Comparison of ENCODE assay signal across 22 mouse cellular contexts in the genomic region with DNA sequence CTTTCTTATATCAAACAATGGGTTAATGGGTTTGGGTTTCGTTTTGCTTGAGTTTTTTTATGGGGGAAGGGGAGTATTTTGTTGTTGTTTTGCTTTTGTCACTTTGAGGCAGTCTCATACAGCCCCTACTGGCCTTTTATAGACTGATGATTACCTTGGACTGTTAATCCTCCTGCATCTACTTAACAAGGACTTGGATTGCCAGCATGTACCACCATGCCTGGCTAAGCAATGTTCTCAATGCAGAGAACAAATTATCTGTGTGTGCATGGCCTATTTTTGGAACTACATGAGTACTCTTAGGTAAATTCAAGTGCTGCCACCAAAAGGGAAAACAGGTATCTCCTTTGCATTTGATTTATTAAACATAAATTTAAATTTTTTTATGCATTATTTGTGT.
"Had no signal": no experiment of that assay in that cellular context is flagged by ENCODE, and none has a peak within 500 bp of the region (broad histone marks: within the 10 kb centered on the region; RNA-seq: fewer than 3 reads in every experiment).

No protein-coding gene starts in this region.

- H3K9ac ChIP-seq: limb, embryonic 12.5 days; limb, embryonic 15.5 days; liver, embryonic 14.5 days; liver, postnatal 0 days; lung, embryonic 14.5 days; midbrain, embryonic 12.5 days; midbrain, embryonic 15.5 days; neural tube, embryonic 12.5 days; neural tube, embryonic 15.5 days had no signal

- H3K27ac ChIP-seq: limb, embryonic 12.5 days; limb, embryonic 15.5 days; liver, embryonic 14.5 days; macrophage; midbrain, embryonic 12.5 days; midbrain, embryonic 15.5 days; neural tube, embryonic 12.5 days; neural tube, embryonic 15.5 days; stomach, postnatal 0 days had no signal

- H3K27me3 ChIP-seq: limb, embryonic 12.5 days; limb, embryonic 15.5 days; midbrain, embryonic 12.5 days; midbrain, embryonic 15.5 days; neural tube, embryonic 12.5 days; neural tube, embryonic 15.5 days had no signal

- ATAC-seq: liver, postnatal 0 days; lung, postnatal 0 days; midbrain, embryonic 15.5 days had no signal

- H3K4me3 ChIP-seq: limb, embryonic 12.5 days; limb, embryonic 15.5 days; midbrain, embryonic 12.5 days; midbrain, embryonic 15.5 days; neural tube, embryonic 12.5 days; neural tube, embryonic 15.5 days had no signal

- H3K4me1 ChIP-seq: midbrain, embryonic 12.5 days; midbrain, embryonic 15.5 days; neural tube, embryonic 12.5 days; neural tube, embryonic 15.5 days had no signal

- H3K9me3 ChIP-seq: limb, embryonic 15.5 days; midbrain, embryonic 12.5 days; midbrain, embryonic 15.5 days; neural tube, embryonic 12.5 days; neural tube, embryonic 15.5 days had no signal

- DNase-seq: kidney, postnatal 14 days; kidney, postnatal 4 days; left cerebral cortex, postnatal 4 days; liver, postnatal 0 days; lung, embryonic 14.5 days; right cerebral cortex, adult 18-20 months; right cerebral cortex, postnatal 14 days; right cerebral cortex, postnatal 4 days; thymus, adult 2 months; thymus, postnatal 14 days; thymus, postnatal 4 days had no signal

- H3K4me2 ChIP-seq: limb, embryonic 12.5 days; limb, embryonic 15.5 days; liver, embryonic 11.5 days; lung, embryonic 14.5 days; midbrain, embryonic 12.5 days; midbrain, embryonic 15.5 days; neural tube, embryonic 12.5 days; neural tube, embryonic 15.5 days had no signal
